Mouse (Mus musculus): ENCODE measurements at regions not wholly inside any gene's neighbourhood (a gene's known extent, or its start where the extent isn't known, plus 50 kb on each side); places are given as distances from the start of the nearest gene placed in this dataset.

DNA sequence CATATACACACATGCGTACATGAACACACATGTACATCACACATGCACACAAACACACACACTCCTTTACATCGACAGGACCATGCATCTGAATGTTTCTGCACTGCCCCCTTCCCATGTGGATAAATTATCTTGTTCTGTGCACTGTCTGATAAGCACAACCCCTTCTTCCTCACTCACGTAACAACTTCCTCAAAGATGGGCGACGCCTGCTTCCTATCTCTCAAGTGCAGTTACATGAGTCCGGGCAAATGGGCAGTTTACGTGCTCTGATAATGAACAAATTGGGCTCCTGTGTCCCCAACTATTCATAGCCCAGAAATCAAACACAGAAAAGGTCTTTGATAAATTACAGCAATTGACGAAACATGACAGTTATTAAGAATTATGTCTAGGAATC lies 242.9 kb upstream of the Kcnab2 start:
- DNase-seq, result no peak

DNA sequence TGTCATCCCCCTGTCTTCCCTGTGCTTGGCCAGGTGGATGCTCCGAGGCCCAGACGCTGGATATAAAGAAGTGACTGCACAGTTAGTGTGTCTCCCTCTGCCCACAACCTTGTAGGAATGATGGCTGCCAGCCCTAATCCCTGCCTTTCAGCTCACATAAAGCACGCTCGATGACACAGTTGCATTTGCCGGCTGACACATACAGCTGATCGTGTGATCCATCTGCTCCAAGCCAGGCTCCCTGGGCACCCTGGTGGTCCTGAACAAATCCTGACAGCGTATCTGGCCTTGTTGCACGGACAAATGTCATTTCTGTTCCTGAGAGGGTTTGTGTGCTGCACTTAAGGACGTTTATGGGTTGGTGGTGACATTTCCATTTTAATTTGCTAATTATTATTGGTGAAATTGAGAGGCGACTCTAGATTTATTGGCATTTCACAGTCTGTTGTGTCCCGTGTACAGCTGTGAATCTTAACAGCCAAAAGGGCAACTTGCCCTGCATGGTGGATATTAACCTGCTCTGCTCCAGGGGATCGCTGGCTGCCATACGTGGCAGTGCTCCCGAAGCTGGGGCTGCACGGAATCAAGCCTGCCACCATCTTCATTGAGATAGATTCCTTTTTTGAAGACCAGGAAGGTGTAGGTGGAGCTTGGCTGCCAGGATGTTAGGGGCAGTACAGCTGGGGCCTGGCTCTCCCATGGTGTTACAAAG lies 241.9 kb upstream of the Kcnab2 start:
- no peak for DNase-seq

DNA sequence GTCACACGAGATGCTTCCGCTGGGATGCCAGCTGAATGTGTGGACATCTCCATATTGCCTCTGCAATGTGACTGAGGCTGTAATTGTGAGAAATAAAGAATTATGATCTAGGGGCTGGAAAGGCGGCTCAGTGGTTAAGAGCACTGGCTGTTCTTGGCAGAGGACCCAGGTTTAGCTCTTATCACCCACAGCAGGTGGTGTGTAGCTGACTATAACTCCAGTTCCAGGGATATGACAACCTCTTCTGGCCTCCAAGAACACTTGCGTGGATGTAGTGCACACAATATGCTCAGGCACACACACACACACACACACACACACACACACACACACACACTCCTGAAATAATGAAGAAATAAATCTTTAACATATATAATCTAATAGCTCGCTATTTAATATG lies 232.7 kb upstream of the Kcnab2 start:
- no peak for DNase-seq

- no peak for DNase-seq
Measured at GRCm38 (mm10) chr4:152700217-152700616, 222.5 kb upstream of the Kcnab2 start.

GRCm38 (mm10) chr4:152697247-152697960 lies 219.7 kb upstream of the Kcnab2 start:
- DNase-seq, result no peak

DNA sequence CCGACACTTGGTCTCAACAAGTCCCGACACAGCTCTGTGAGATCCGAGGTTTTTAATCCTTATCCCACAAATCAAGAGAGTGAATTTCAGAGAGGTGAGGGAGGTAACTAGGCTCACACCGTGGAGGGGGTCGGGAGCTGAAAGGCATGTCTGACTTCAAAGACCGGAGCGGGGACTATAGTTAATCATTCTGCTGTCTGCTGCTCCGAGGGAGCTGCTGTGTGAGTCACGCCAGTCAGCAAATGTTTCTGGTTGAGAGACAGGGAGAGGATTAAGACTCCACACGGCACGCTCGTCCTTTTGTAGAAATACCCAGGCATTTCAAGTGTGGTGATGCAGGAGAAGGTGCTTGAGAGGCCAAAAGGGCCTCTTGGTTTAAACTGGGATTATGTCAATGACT lies 214.1 kb upstream of the Kcnab2 start:
- no peak for DNase-seq

GRCm38 (mm10) chr4:152691302-152691701 lies 213.6 kb upstream of the Kcnab2 start:
- no peak for DNase-seq

DNA sequence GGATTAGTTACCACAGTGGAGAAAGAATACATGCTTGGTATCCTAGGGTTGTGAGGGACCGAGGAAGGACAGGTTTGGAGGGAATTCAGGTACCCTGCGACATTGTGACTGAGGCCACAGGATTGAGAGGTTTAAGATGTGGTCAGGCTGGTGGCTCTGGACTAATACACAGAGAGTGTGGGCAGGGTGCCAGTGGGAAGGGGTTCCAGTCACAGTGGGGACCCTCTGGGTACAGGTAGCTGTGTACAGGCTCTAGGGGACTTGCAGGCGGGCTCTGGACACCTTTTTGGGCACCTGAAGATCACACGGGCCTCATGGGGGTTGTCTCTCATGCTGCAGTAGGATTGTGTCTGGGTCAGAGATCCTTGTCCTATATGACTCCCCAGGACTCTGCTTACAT lies 213.1 kb upstream of the Kcnab2 start:
- DNase-seq, result no peak

DNA sequence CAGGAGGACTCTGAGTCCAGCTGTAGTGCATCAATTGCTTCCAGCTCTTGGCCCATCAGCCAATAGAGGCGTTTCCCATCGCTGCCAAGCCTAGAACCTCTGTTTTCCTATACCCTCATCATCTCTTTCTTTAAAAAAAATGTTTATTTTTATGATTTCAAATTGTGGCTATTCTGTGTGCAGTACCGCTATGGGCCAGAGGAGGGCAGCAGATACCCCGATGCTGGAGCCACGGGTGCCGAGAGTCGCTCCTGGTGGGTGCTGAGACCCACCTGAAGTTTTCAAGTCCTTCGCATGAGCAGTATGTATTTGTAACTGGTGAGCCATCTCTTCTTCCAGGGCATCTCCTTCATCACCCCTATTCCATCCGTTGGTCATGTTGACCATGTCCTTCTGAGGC lies 212.2 kb upstream of the Kcnab2 start:
- no peak for DNase-seq

DNA sequence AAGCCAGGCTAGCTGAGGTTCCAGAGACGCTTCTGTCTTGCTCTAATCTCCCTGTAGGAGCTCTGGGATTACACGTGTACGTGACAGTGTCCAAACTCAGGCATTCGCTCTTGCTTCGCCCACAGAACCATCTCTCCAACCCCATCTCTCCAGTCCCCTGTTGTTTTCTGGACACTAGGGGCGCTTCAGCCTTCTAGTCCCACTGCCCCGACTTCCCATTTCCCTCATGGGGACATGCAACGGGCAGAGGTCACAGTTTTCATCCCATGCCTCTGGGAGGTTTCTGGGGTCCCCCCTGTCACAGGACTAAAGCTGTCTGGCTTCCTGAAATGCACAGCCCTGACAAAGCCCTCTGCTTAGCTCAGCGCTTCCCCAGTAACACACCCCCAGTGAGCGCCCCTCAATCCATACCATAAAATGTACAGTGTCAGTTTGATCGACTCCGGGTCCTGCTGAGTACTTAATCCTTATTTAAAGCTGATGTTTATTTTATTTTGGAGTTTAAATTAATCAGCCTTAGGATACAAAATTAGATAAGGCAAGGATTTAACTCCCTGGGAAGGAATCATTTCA lies 208.9 kb upstream of the Kcnab2 start:
- no peak for DNase-seq

DNA sequence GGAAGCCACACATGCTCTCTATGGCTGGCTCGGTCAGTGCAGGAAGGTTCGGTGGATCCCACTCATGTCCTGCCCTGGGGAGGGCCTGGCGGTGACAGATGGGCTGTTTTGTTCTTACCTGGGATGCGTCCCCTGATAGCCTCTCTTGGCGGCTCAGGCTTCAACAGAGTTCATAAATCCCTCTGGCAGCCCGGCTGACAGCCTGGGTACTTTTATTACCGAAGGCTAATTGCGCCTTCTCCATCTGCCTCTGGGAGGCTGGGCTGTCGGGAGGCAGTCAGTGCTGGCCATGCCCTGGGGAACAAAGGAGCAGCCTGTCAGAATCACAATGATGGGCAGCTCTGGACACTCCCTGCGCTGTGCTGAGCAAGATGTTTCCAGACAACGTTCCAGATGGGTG lies 196.5 kb upstream of the Kcnab2 start:
- no peak for DNase-seq

DNA sequence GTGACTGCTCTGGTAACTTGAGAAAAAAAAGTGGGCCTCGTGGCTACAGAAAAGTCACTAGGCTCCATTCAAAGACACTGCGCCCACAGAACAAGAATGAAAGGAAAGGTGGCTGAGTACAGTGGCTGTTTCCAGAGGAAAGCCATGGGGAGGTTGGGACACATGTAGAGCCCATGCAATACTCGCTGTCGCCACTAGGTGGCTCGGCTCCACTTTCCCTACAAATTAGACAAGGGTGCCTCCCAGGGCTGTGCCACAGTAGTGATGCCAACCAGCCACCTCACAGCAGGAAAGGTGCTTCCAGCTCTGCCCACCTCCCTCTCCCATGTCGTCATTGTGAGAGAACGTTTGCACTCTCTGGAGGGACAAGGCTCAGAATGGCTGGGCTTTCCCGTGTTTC lies 185.8 kb upstream of the Kcnab2 start:
- DNase-seq, result peak; percentile 7

GRCm38 (mm10) chr4:152663069-152663468 lies 185.4 kb upstream of the Kcnab2 start:
- no peak for DNase-seq

GRCm38 (mm10) chr4:152662439-152662838 lies 184.8 kb upstream of the Kcnab2 start:
- DNase-seq, result no peak

- DNase-seq, result no peak
Measured at GRCm38 (mm10) chr4:152650198-152650597, 172.5 kb upstream of the Kcnab2 start.

- DNase-seq, result no peak
Measured at GRCm38 (mm10) chr4:152647620-152648019, 169.9 kb upstream of the Kcnab2 start.

GRCm38 (mm10) chr4:152647084-152647483 lies 169.4 kb upstream of the Kcnab2 start:
- no peak for DNase-seq

- no peak for DNase-seq
Measured at GRCm38 (mm10) chr4:152637088-152637487, 159.4 kb upstream of the Kcnab2 start.

- DNase-seq, result no peak
Measured at GRCm38 (mm10) chr4:152633896-152634295, 156.2 kb upstream of the Kcnab2 start.

GRCm38 (mm10) chr4:152628111-152628510 lies 150.4 kb upstream of the Kcnab2 start:
- no peak for DNase-seq

DNA sequence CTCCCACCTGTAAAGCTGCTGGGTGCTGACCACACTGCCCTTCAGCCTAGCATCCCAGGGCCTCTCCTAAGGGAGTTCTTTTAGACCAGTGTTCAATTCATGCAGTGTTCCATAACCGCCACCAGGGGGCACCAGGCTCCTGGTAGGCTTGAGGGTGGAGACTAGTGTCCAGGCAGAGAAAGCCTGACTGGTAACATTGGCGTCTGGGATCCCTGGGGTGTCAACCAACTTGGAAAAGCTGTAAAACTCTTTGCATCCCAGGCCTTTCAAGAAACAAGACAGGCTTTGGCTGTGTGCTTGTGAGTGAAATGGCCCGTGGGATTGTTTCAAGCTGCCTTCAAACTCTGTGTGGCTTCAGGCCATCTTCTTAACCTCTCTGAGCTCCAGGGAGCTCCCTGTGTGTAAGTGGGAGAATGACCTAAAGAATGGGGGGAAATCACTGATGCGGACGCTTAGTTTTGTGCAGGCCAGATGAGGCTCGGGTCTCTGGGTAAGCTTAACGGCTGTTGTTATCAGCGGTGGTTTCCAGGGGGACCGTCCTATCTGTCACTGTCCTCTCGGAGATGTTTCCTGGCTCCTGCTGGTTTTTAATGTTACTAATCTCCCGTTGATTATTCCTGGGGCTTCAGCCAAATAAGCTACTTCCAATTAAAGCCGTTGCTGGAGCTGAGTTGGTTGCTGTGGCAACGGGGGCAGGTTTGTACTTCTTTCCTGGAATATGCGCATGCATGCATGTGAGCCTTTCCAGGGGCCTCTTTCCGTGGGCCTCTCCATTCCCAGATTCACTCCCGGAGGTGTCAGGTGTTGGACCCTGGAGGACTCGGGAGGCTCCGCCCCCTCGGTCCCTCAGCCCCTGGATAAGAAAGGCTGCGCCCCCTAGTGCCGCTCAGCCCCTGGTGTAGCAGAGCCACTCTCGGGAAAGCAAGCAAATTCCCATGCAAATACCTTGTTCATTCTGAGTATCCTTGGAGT lies 147.6 kb upstream of the Kcnab2 start:
- DNase-seq, result peak; percentile 55

- DNase-seq, result peak; percentile 11
Measured at GRCm38 (mm10) chr4:152622022-152622777, 144.5 kb upstream of the Kcnab2 start.

Measured in lung, postnatal 10 days (tissue).